Mouse (Mus musculus) kidney, embryonic 14.5 days (tissue): ENCODE measurements around the gene Clec16a. TPM values are rescaled to one million over a fixed set of nuclear protein-coding genes. Genes with fewer than 3 reads are reported as not detected.

ENCODE experiments used
- ATAC-seq: fragments of 200-750 bp; cut with Nextera tagmentation; 2 replicates; pipeline ENCODE4 v1.8.0; 2017; ENCODE audit warnings: moderate number of reproducible peaks, mild to moderate bottlenecking, moderate TSS enrichment, moderate library complexity; ENCODE audit not compliant: low FRiP score, low TSS enrichment
- H3K27ac ChIP-seq: fragments of 300-500 bp; sonication (generic); 2 replicates; pipeline ENCODE4 v1.5.1; 2014; ENCODE audit warnings: low read depth, mild to moderate bottlenecking, low read length, moderate library complexity, mixed read lengths
- H3K27me3 ChIP-seq: fragments of 300-500 bp; sonication (generic); 2 replicates; pipeline ENCODE4 v1.6.1; 2014; ENCODE audit warnings: mild to moderate bottlenecking, low read length; ENCODE audit not compliant: control insufficient read depth, insufficient read depth
- H3K36me3 ChIP-seq: fragments of 300-500 bp; sonication (generic); 2 replicates; pipeline ENCODE4 v1.6.1; 2014; ENCODE audit warnings: low read length, mixed read lengths; ENCODE audit not compliant: control insufficient read depth, insufficient read depth
- H3K4me1 ChIP-seq: fragments of 300-500 bp; sonication (generic); 2 replicates; pipeline ENCODE4 v1.6.1; 2014; ENCODE audit warnings: low read length, mixed read lengths; ENCODE audit not compliant: control insufficient read depth, insufficient read depth
- H3K4me2 ChIP-seq: fragments of 300-500 bp; sonication (generic); replicated peaks from 2 replicates; pipeline ENCODE4 v1.6.1; 2014; ENCODE audit warnings: low read depth, mild to moderate bottlenecking, low read length
- H3K4me3 ChIP-seq: fragments of 300-500 bp; sonication (generic); 2 replicates; pipeline ENCODE4 v1.5.1; 2014; ENCODE audit warnings: mild to moderate bottlenecking, low read length
- H3K9ac ChIP-seq: fragments of 300-500 bp; sonication (generic); 2 replicates; pipeline ENCODE4 v1.6.1; 2014; ENCODE audit warnings: low read depth, mild to moderate bottlenecking, low read length, moderate library complexity
- H3K9me3 ChIP-seq: fragments of 300-500 bp; sonication (generic); 2 replicates; pipeline ENCODE4 v1.6.1; 2016; ENCODE audit warnings: low read length; ENCODE audit not compliant: control insufficient read depth
- WGBS: fragments of 180-500 bp; shearing (Covaris S2); extraction: QIAGEN DNeasy Blood & Tissue Kit; methylation state at CpG from one replicate; pipeline ENCODE4 v1.1.7; 2014; 5-methylcytosine and 5-hydroxymethylcytosine counted together
- polyA plus RNA-seq: library from polyadenylated mRNA; unstranded; fragments of >200 nt; fragmentation: Nextera tagmentation; extraction: Ambion mirVana; gene quantifications from 2 replicates; pipeline ENCODE4 v1.2.1, GENCODE M21; 2014

Gene Clec16a
- polyA plus RNA-seq, 1 experiment from 2014 or later = 38.4 TPM

- H3K9me3 ChIP-seq = no peaks in the 10 kb centered on the region
- H3K27ac ChIP-seq = no peak overlapping the region
- no peak overlapping the region for H3K9ac ChIP-seq
- 73% methylated on average over 4 of the region's 4 CpGs for WGBS
- no peaks in the 10 kb centered on the region for H3K4me1 ChIP-seq
- H3K4me3 ChIP-seq = no peak overlapping the region
- H3K4me2 ChIP-seq = no peak overlapping the region
- ATAC-seq = no peak
- H3K36me3 ChIP-seq = no peaks in the 10 kb centered on the region
- no peaks in the 10 kb centered on the region for H3K27me3 ChIP-seq
Measured at GRCm38 (mm10) chr16:10731785-10732184, 186.6 kb downstream of the Clec16a start.

- Histone ChIP-seq H3K27ac (no peak overlapping the region), H3K36me3 (no peaks in the 10 kb centered on the region), H3K9me3 (no peaks in the 10 kb centered on the region), H3K4me3 (no peak overlapping the region), H3K4me2 (no peak overlapping the region), H3K9ac (no peak overlapping the region), H3K4me1 (no peaks in the 10 kb centered on the region), H3K27me3 (no peaks in the 10 kb centered on the region)
- WGBS = 78% methylated on average over 5 of the region's 5 CpGs
- no peak for ATAC-seq
Measured at GRCm38 (mm10) chr16:10732421-10732820, 187.3 kb downstream of the Clec16a start.

- no peak overlapping the region for H3K4me3 ChIP-seq
- 68% methylated on average over 2 of the region's 2 CpGs for WGBS
- no peak overlapping the region for H3K9ac ChIP-seq
- H3K27me3 ChIP-seq = no peaks in the 10 kb centered on the region
- no peak overlapping the region for H3K27ac ChIP-seq
- H3K9me3 ChIP-seq = no peaks in the 10 kb centered on the region
- H3K4me1 ChIP-seq = 0 out of 2 replicates have a peak, but pooled peaks cover 5% of the 10 kb centered on the region
- H3K36me3 ChIP-seq = no peaks in the 10 kb centered on the region
- no peak for ATAC-seq
- H3K4me2 ChIP-seq = no peak overlapping the region
Measured at GRCm38 (mm10) chr16:10735781-10736180, 190.6 kb downstream of the Clec16a start.

GRCm38 (mm10) chr16:10736364-10736763 lies 191.2 kb downstream of the Clec16a start:
- no peak overlapping the region for H3K4me3 ChIP-seq
- no peaks in the 10 kb centered on the region for H3K36me3 ChIP-seq
- no peaks in the 10 kb centered on the region for H3K9me3 ChIP-seq
- 0 out of 2 replicates have a peak, but pooled peaks cover 5% of the 10 kb centered on the region for H3K4me1 ChIP-seq
- H3K4me2 ChIP-seq = no peak overlapping the region
- no peaks in the 10 kb centered on the region for H3K27me3 ChIP-seq
- no peak for ATAC-seq
- no peak overlapping the region for H3K9ac ChIP-seq
- WGBS = 78% methylated on average over 10 of the region's 10 CpGs
- no peak overlapping the region for H3K27ac ChIP-seq

GRCm38 (mm10) chr16:10737571-10737970 lies 192.4 kb downstream of the Clec16a start:
- peak overlapping the region; percentile 57 for H3K27ac ChIP-seq

GRCm38 (mm10) chr16:10738866-10739265 lies 193.7 kb downstream of the Clec16a start:
- ATAC-seq = no peak
- no peaks in the 10 kb centered on the region for H3K27me3 ChIP-seq
- no peaks in the 10 kb centered on the region for H3K9me3 ChIP-seq
- no peak overlapping the region for H3K4me2 ChIP-seq
- H3K9ac ChIP-seq = no peak overlapping the region
- 93% methylated on average over 3 of the region's 3 CpGs for WGBS
- H3K27ac ChIP-seq = no peak overlapping the region; the same call in 1 of the 2 replicates
- H3K4me3 ChIP-seq = no peak overlapping the region
- 0 out of 2 replicates have a peak, but pooled peaks cover 5% of the 10 kb centered on the region for H3K4me1 ChIP-seq
- no peaks in the 10 kb centered on the region for H3K36me3 ChIP-seq

More at GRCm38 (mm10) chr16:10737571-10737970, 192.4 kb downstream of the Clec16a start:
- Histone ChIP-seq H3K9ac (no peak overlapping the region), H3K4me2 (no peak overlapping the region), H3K9me3 (no peaks in the 10 kb centered on the region), H3K27me3 (no peaks in the 10 kb centered on the region), H3K4me3 (no peak overlapping the region), H3K36me3 (no peaks in the 10 kb centered on the region), H3K4me1 (0 out of 2 replicates have a peak, but pooled peaks cover 5% of the 10 kb centered on the region)
- ATAC-seq = 0 out of 2 replicates have a peak, but pooled peaks have one; percentile 60
- 28% methylated on average over 2 of the region's 2 CpGs for WGBS

GRCm38 (mm10) chr16:10739854-10740398 lies 194.8 kb downstream of the Clec16a start:
- 68% methylated on average over 9 of the region's 9 CpGs for WGBS
- H3K27me3 ChIP-seq = no peaks in the 10 kb centered on the region
- no peaks in the 10 kb centered on the region for H3K9me3 ChIP-seq
- no peak overlapping the region for H3K27ac ChIP-seq
- 0 out of 2 replicates have a peak, but pooled peaks cover 5% of the 10 kb centered on the region for H3K4me1 ChIP-seq
- H3K4me3 ChIP-seq = no peak overlapping the region
- H3K36me3 ChIP-seq = no peaks in the 10 kb centered on the region
- no peak for ATAC-seq
- no peak overlapping the region for H3K9ac ChIP-seq
- no peak overlapping the region for H3K4me2 ChIP-seq

- Histone ChIP-seq H3K27ac (no peak overlapping the region), H3K4me3 (no peak overlapping the region), H3K4me2 (no peak overlapping the region), H3K27me3 (no peaks in the 10 kb centered on the region), H3K36me3 (no peaks in the 10 kb centered on the region), H3K4me1 (0 out of 2 replicates have a peak, but pooled peaks cover 5% of the 10 kb centered on the region), H3K9me3 (no peaks in the 10 kb centered on the region), H3K9ac (no peak overlapping the region)
- ATAC-seq = no peak
- WGBS = 95% methylated on average over 2 of the region's 2 CpGs
Measured at GRCm38 (mm10) chr16:10741082-10741481, 195.9 kb downstream of the Clec16a start.

GRCm38 (mm10) chr16:10749226-10749625 lies 204.1 kb downstream of the Clec16a start:
- Histone ChIP-seq H3K36me3 (no peaks in the 10 kb centered on the region), H3K27me3 (no peaks in the 10 kb centered on the region), H3K4me1 (no peaks in the 10 kb centered on the region), H3K4me2 (no peak overlapping the region), H3K9me3 (no peaks in the 10 kb centered on the region), H3K9ac (no peak overlapping the region), H3K4me3 (no peak overlapping the region), H3K27ac (no peak overlapping the region)
- 57% methylated on average over 7 of the region's 7 CpGs for WGBS
- ATAC-seq = no peak
